Mouse (Mus musculus): ENCODE data around the gene Pop4.

Pop4 gene

DNA sequence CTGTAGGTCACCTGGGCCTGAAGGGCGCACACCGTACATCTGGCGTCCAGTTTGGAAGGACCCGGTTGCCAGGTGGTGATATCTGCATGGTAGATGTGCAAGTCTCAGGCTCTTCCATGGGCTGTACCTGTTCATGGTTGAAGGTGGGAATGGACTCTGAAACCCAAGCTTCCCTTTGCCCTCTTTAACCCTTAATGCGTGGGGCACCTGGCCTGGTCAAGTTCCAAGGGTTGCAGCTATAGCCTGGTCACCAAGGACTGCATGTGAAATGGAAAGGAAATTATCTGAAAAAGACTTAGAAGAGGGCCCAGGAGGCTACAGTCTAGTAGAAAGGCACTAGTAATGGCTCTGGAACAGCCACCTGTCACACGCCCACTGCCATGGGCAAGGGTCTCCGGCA lies 50.4 kb downstream of the Pop4 start:
- DNase-seq (ENCODE audit: extremely low read depth, low read depth) = no peak

DNA sequence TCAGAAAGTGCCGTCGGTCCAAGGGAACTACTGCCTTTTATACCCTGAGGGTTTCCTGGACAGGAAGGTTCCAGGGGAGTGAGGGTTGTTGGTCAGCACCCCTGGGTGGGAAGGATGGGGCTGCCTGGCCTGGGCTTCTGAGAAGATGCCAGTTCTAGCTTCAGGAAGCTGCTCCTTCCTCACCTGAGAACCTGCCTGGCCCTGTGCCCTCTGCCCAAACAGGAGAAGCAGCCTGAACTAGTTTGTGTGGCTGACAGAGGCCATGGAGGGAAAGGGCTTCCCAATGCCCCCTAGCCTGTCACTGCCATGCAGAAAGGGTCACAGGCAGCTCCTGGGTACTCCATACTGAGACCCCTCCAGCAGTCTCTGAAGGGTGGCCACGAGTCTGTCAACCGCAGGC lies 51.7 kb downstream of the Pop4 start:
- DNase-seq (ENCODE audit: extremely low read depth, low read depth) = no peak

DNA sequence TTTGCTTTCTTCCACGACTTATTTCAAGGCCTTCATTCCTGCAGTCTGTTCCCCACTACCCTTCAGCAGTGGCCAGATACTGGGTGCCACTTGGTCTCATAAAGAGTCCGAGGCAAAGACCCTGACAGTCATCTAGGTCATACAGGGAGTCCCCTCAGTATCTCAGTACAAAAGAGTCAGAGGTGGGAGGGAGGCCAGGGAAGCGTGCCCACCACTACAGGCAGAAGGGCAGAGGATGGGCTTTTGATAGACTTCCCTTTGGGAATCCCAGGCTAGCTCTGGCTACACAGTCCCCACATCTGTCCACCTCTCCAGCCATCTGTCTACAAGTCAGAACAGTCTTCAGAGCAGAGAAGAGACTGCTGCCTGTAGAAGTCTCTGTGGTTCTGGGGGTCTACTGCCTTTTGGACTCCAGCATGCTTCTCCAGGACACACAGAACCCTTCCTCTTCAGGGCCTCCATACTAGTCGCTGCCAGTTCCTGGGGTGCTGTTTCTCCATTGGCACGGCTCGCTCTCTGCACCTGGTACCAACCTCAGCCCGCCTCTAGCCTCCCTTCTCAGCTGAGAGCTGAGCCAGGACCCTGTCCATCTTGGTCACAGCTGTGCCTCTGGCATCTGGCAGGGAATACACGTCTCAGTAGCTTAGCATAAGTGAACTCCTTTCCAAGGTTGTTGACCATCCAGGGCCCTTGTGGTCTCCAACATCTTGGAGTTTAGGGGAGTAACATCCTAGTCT lies 52.4 kb downstream of the Pop4 start:
- no peak for DNase-seq (ENCODE audit: extremely low read depth, low read depth)

DNA sequence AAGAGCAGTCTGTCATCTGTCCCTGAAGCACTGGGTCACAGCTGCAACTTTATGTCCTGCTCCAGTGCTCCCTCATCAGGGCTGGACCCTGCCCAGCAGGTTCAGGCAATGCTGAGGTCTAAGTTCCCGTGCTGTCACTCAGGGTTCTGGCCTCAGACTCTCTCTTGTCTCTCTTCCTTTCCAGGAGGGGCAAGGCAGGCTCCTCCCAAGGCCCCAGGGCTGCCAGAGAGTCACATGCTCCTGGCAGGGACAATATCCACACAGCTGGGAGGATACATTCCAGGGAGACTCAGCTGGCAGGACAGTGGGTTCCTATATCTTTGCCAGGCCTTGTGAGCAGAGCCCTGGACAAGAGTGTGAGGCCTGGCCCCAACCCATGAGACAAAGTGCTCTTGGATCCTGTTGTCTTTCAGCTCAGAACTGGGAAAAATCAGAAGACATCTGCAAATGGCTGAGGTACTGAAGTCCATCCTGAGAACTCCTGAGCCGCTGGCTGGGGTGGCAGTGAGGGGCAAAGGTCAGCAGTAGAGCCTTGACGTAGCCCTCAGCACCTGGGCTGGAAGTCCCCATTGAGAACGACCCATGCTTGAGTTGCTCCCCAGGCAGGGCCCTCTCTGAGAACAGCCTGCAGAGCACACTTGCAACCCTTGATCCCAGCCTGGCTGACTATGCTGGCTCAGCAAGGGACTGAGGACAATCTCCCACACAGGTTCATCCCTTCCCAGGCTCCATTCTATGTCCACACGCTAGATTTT lies 53.6 kb downstream of the Pop4 start:
- no peak for DNase-seq (ENCODE audit: extremely low read depth, low read depth)

DNA sequence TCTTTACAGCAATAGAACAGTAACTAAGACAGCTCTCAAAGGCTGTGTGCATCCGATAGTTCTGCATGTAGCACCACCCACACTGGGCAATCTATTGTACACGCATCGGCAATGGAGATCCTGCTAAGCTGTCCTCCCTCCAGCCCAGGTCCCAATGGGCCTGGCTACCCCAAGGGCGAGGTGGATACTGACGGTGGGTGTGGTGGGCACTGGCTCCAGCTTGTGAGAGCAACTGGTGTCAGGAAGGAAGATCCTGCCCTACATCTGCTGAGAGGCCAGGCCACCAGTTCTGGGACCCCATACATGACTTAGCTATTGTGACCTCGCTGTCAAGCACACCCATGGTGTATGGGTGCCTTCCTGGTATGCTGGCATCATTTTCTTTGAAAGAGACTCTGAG lies 55.5 kb downstream of the Pop4 start:
- no peak for DNase-seq (ENCODE audit: extremely low read depth, low read depth)

DNA sequence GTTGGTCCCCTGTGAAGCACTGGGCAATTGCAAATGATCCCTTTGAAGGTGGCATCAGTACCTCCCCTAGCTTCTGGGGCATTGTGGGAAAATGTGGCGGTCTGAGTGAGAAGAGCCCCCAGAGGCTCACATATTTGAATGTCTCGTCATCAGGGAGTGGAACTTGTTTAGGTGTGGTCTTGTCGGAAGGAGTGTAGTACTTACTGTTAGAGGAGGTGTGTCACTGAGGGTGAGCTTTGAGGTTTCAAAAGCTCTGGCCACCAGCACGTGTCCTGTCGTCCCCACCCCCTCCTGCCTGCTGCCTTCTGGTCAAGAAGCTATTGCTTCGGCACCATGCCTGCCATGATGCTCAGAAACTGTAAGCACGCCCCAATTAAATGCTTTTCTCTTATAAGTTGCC lies 55.9 kb downstream of the Pop4 start:
- DNase-seq (ENCODE audit: extremely low read depth, low read depth) = no peak

DNA sequence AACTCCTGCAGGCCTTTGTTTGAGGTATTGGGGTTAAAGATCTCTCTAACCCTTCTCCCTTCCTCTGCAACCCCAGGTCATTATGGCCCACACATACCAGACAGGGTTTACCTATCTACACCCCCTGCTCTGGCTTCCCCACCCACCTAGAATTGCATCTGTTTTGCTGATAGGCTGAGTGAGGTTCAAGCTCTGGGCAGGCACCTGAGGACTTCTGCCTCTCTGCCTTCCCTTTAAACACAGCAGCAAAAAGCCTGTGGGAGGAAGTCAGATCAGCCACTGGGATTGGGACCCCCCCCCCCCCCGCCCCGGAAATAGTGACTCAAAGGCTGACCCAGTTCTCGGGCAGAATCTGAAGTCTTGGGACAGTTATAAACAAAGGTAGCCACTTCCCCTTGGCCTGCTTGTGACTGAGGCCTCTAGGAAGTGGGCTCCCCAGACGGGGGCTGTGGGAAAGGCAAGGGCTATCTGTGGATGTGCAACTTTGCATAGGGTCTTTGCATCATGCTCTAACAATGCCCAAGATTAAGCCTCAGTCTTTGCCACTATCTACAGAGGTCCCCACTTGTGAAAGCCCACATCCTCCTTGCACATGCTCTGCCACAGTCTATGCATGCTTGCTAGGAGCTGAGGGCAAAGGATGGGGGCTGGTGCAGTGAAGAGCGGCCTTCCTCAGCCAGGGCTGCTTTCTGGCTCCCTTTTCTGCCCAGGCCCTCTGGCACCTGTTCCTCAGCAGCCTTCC lies 56.6 kb downstream of the Pop4 start:
- DNase-seq (ENCODE audit: extremely low read depth, low read depth) = no peak

DNA sequence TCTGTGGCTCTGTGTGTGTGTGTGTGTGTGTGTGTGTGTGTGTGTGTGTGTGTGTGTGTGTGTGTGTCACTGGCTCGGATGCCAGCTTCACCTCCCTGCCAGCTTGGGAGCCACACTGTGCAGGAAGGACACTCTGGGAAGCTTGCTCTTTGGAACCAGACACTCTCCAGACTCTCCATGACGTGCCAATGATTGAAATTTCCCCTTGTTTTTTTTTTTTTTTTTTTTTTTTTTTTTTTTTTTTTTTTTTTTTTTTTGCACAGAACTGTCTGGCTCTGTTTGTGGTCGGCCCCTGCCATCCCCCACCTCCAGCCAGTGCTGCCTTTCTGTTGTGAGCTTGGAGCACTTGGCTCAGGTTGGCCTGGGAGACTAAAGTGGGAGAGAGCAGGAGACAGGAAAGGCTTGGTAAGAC lies 58.6 kb downstream of the Pop4 start:
- DNase-seq (ENCODE audit: extremely low read depth, low read depth) = no peak

Measured in MEL-GATA-1-ER (cell line).